Mouse (Mus musculus): ENCODE data around the gene Gucd1. TPM values are rescaled to one million over a fixed set of nuclear protein-coding genes. Genes with fewer than 3 reads are reported as not detected.
A peak's percentile ranks its signal among the peaks of the same experiment; 100 is the strongest.

Gene Gucd1
- polyA plus RNA-seq, 1 experiment, result 87.2 TPM

- 43% methylated on average over 7 of the region's 7 CpGs for WGBS
- H3K4me3 ChIP-seq (ENCODE audit: extremely low read depth, insufficient read depth, insufficient read length), result no peak overlapping the region
- peak in 1 of 2 experiments; percentile 36 for DNase-seq (ENCODE audit: low read depth in 1 of 2, low spot score in 2 of 2)
- no peaks in the 10 kb centered on the region for H3K27me3 ChIP-seq (ENCODE audit: control insufficient read depth, insufficient read depth, low read length)
- H3K36me3 ChIP-seq (ENCODE audit: control insufficient read depth, insufficient read depth, low read length), result no peaks in the 10 kb centered on the region
- H3K27ac ChIP-seq (ENCODE audit: insufficient read depth, low read length), result no peak overlapping the region
- TF ChIP-seq CTCF (IDR thresholded peaks at IDR 0.05; ENCODE audit: extremely low read depth, insufficient read depth, insufficient read length, insufficient replicate concordance) (peak; percentile 66; the same call in 1 of the 2 replicates), POLR2A (IDR thresholded peaks at IDR 0.05; ENCODE audit: low read depth, low read length) (no peak)
- peaks cover 2% of the 10 kb centered on the region; the same call in 1 of the 2 replicates for H3K4me1 ChIP-seq (ENCODE audit: control insufficient read depth, insufficient read depth, insufficient read length)
These were observed 78.5 kb downstream of the Gucd1 start for GRCm38 (mm10) chr10:75439211-75439811.

DNA sequence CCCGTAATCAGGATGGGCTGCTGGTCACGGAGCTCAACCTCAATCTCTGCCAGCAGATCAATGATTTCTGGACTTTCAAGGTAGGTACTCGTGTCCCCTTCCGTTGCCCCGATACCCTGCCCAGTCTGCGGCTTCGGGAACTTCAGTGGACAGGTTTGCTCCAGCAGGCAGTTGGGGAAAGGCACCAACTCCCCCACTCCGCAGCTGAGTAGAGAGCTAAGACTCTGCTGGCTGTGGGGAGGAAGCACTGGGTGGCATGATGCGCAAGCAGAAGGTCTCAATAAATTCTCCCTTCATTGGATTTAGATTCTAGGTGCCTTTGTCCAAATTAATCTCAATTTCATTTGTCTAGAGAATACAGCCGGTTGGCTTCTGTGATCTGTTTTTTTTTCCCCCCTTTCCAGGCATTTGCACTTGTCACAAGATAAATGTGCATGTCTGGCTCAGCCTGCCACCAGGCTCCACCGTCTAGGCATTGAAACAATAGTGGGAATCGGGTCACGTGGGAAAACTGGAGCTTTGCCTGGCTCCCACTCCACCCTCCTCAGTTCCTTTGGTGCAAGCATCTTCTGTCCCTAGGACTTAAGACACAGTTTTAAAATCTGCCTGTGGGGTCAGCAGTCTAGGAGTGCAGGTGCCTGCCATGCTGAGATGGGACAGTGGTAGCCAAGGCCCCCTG, 79.5 kb downstream of the Gucd1 start:
- Histone ChIP-seq H3K27ac (ENCODE audit: insufficient read depth, low read length) (no peak overlapping the region), H3K4me3 (ENCODE audit: extremely low read depth, insufficient read depth, insufficient read length) (no peak overlapping the region), H3K27me3 (ENCODE audit: control insufficient read depth, insufficient read depth, low read length) (no peaks in the 10 kb centered on the region), H3K4me1 (ENCODE audit: control insufficient read depth, insufficient read depth, insufficient read length) (no peaks in the 10 kb centered on the region; the same call in 1 of the 2 replicates), H3K36me3 (ENCODE audit: control insufficient read depth, insufficient read depth, low read length) (no peaks in the 10 kb centered on the region)
- 84% methylated on average over 13 of the region's 13 CpGs for WGBS
- no peak for DNase-seq (ENCODE audit: low read depth in 1 of 2, low spot score in 2 of 2)
- TF ChIP-seq POLR2A (IDR thresholded peaks at IDR 0.05; ENCODE audit: low read depth, low read length) (no peak), CTCF (IDR thresholded peaks at IDR 0.05; ENCODE audit: extremely low read depth, insufficient read depth, insufficient read length, insufficient replicate concordance) (no peak)

- no peak overlapping the region for H3K4me3 ChIP-seq (ENCODE audit: extremely low read depth, insufficient read depth, insufficient read length)
These were observed 80.5 kb downstream of the Gucd1 start for GRCm38 (mm10) chr10:75437284-75437683.

GRCm38 (mm10) chr10:75436604-75437217, 81.1 kb downstream of the Gucd1 start:
- no peak overlapping the region for H3K4me3 ChIP-seq (ENCODE audit: extremely low read depth, insufficient read depth, insufficient read length)
- TF ChIP-seq CTCF (IDR thresholded peaks at IDR 0.05; ENCODE audit: extremely low read depth, insufficient read depth, insufficient read length, insufficient replicate concordance) (peak; percentile 75; the same call in 1 of the 2 replicates), POLR2A (IDR thresholded peaks at IDR 0.05; ENCODE audit: low read depth, low read length) (no peak)
- 7% methylated on average over 3 of the region's 3 CpGs for WGBS
- H3K27ac ChIP-seq (ENCODE audit: insufficient read depth, low read length), result no peak overlapping the region
- no peaks in the 10 kb centered on the region for H3K36me3 ChIP-seq (ENCODE audit: control insufficient read depth, insufficient read depth, low read length)
- H3K27me3 ChIP-seq (ENCODE audit: control insufficient read depth, insufficient read depth, low read length), result no peaks in the 10 kb centered on the region
- peak; percentile 66 to 78 for DNase-seq (ENCODE audit: low read depth in 1 of 2, low spot score in 2 of 2)
- no peaks in the 10 kb centered on the region; the same call in 1 of the 2 replicates for H3K4me1 ChIP-seq (ENCODE audit: control insufficient read depth, insufficient read depth, insufficient read length)

More at GRCm38 (mm10) chr10:75437284-75437683, 80.5 kb downstream of the Gucd1 start:
- Histone ChIP-seq H3K27me3 (ENCODE audit: control insufficient read depth, insufficient read depth, low read length) (no peaks in the 10 kb centered on the region), H3K36me3 (ENCODE audit: control insufficient read depth, insufficient read depth, low read length) (no peaks in the 10 kb centered on the region), H3K27ac (ENCODE audit: insufficient read depth, low read length) (no peak overlapping the region), H3K4me1 (ENCODE audit: control insufficient read depth, insufficient read depth, insufficient read length) (no peaks in the 10 kb centered on the region; the same call in 1 of the 2 replicates)
- 97% methylated on average over 1 of the region's 1 CpGs for WGBS
- DNase-seq (ENCODE audit: low read depth in 1 of 2, low spot score in 2 of 2), result no peak
- TF ChIP-seq POLR2A (IDR thresholded peaks at IDR 0.05; ENCODE audit: low read depth, low read length) (no peak), CTCF (IDR thresholded peaks at IDR 0.05; ENCODE audit: extremely low read depth, insufficient read depth, insufficient read length, insufficient replicate concordance) (no peak)

- 78% methylated on average over 6 of the region's 6 CpGs for WGBS
- peak in 1 of 2 experiments; percentile 39 for DNase-seq (ENCODE audit: low read depth in 1 of 2, low spot score in 2 of 2)
- no peak overlapping the region for H3K4me3 ChIP-seq (ENCODE audit: extremely low read depth, insufficient read depth, insufficient read length)
- peak overlapping the region; percentile 89 for H3K27ac ChIP-seq (ENCODE audit: insufficient read depth, low read length)
- H3K36me3 ChIP-seq (ENCODE audit: control insufficient read depth, insufficient read depth, low read length), result no peaks in the 10 kb centered on the region
- peaks cover 24% of the 10 kb centered on the region for H3K4me1 ChIP-seq (ENCODE audit: control insufficient read depth, insufficient read depth, insufficient read length)
- no peaks in the 10 kb centered on the region for H3K27me3 ChIP-seq (ENCODE audit: control insufficient read depth, insufficient read depth, low read length)
- TF ChIP-seq CTCF (IDR thresholded peaks at IDR 0.05; ENCODE audit: extremely low read depth, insufficient read depth, insufficient read length, insufficient replicate concordance) (no peak), POLR2A (IDR thresholded peaks at IDR 0.05; ENCODE audit: low read depth, low read length) (no peak)
These were observed 87.1 kb downstream of the Gucd1 start for GRCm38 (mm10) chr10:75430633-75431032.

GRCm38 (mm10) chr10:75430147-75430537, 87.6 kb downstream of the Gucd1 start:
- peaks cover 24% of the 10 kb centered on the region for H3K4me1 ChIP-seq (ENCODE audit: control insufficient read depth, insufficient read depth, insufficient read length)
- H3K4me3 ChIP-seq (ENCODE audit: extremely low read depth, insufficient read depth, insufficient read length), result peak overlapping the region; percentile 18; the same call in 1 of the 2 replicates
- H3K27ac ChIP-seq (ENCODE audit: insufficient read depth, low read length), result peak overlapping the region; percentile 89
- no peak for DNase-seq (ENCODE audit: low read depth in 1 of 2, low spot score in 2 of 2)
- 74% methylated on average over 5 of the region's 5 CpGs for WGBS
- no peaks in the 10 kb centered on the region for H3K36me3 ChIP-seq (ENCODE audit: control insufficient read depth, insufficient read depth, low read length)
- no peak for TF ChIP-seq POLR2A (IDR thresholded peaks at IDR 0.05; ENCODE audit: low read depth, low read length)
- no peak for TF ChIP-seq CTCF (IDR thresholded peaks at IDR 0.05; ENCODE audit: extremely low read depth, insufficient read depth, insufficient read length, insufficient replicate concordance)
- no peaks in the 10 kb centered on the region for H3K27me3 ChIP-seq (ENCODE audit: control insufficient read depth, insufficient read depth, low read length)
